Mouse (Mus musculus) fibroblast of lung, adult 2 months (primary cell): ENCODE measurements around the gene Nat14.

Source experiments
- DNase-seq: peaks from one replicate; pipeline ENCODE4 v3.0.0-alpha.2; 2011; ENCODE audit warnings: low read depth

Nat14 gene

DNA sequence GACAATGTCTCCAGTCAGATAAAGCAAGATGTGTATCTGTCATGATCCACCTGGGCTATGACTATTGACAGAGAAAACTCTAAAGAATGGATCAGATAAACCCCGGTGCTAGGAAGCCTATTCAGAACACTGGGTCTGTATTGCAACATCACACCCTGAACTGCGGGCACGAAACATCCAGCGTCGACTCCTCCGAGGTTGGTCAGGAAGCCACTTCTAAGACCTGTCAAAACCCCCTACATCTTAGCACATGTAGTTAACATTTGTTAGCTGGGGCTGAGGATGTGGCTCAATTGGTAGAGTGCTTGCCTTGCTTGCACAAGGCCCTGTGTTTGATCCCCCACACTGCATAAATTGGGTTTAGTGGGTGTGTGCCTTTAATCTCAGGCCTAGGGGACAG, 26.6 kb downstream of the Nat14 start:
- no peak for DNase-seq

DNA sequence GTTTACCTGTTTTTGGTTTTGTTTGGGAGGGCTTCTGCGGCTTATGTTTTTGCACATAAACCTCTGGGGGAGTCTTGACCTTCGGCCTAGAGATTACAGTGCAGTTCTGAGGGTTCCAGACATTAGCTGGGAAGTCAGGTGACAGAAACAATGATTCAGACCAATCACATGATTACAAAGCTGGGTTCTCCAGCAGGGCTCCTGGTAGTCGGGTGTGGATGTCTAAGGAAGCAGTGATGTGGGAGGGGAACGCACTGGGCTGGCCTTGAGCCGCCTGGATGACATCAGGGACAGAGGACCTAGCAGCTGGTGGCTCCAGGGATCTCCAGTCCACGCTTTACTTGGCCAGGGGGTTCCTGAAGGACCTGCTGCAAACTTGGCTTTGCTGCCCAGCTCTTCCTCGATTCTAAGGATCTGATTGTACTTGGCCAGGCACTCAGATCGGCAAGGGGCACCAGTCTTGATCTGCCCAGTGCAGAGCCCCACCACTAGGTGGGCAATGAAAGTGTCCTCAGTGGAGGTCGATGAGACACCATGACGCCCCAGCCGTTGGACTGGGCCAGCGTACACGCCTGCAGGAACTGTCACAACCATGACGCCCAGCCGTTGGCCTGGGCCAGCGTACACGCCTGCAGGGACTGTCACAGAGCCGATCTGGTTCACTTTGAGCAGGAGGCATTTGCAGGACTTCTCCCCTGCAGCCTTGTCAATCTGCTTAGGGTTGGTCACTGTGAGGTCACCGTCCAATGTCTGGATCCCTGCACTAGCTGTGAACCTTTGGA, 28.9 kb downstream of the Nat14 start:
- DNase-seq = no peak

DNA sequence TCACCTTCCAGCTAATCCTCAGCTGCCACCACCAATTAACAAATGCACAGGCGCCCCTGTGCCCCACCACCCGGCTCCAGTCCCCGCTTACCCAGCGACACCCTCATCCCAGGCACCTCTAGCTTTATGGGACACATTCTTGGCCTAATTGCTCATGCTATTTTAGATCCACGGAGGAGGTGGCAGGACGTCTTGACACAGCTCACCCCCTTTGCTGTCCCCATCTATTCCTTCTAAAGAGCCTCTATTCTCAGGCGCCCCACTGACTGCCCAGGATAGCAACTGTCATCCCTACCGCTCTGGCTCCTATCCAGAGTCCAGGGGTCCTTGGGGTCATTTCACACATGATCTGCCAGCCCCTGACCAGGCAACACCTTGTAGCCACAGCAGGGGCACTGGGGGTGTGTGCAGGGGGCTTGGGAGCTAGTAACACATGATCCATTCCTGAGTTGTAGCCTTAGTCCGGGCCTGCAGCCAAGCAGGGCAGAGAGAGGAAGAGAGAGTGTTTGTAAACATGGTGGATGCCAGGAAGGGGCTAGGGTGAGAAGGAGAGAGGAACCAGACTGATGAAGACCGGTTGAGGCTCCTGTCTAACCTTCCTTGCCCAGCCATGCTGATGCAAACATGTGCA, 32.1 kb downstream of the Nat14 start:
- DNase-seq = no peak

DNA sequence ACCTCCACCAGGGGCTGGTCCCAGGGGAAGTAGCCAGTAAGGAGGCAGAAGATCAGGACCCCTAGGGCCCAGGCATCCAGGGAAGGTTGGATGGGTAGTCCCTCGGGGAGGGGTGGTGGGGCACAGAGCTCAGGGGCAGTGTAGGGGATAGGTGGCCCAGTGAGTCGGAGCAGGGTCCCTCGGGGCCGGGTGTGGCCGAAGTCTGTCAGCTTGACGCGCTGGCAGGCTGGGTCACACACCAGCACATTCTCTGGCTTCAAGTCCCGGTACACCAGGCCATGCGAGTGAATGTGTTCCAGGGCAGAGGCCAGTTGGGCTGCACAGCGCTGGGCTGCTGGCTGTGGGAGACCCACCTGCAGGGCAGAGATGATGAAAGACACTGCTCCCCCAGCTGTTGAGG, 35.5 kb downstream of the Nat14 start:
- DNase-seq = no peak

DNA sequence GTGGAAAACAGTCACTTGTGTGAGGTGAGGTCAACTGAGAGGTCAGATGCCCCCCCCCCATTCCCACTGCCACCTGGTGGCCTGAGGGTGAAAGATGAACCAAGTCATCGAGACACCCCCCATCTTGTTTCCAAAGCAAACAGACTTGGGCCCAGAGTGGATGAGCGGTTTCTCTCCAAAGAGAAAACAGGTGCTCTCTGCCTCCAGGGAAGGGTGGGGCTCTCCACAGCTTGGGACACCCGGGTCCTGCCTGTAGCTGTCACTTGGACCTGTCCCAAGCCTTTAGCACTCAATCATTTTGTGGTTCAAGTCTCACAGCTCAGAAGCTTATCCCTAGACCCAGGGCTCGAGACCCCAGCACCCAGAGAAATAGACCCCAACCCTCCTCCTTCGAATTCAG, 41.7 kb downstream of the Nat14 start:
- no peak for DNase-seq

DNA sequence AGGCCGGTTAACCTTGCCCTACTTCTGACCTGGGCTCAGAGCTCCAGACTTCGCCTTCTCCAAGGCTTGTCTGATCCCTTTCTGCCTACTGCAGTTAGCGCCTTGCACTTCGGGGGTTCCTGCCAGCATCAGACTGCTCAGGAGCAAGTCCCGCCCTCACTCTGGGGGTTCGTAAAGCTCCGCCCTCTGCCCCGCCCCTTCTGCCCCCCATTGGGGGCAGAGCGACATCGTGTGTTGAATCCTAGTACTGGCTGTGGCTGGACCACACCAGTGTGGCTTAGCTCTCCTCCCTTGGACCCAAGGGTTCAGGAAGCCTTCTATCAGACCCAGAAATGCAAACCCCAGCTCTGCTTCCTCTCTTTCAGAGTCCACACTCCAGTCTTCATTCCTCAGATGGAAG, 42.4 kb downstream of the Nat14 start, which contains the start of gene Sbk2:
TSS of gene Sbk2 (minus strand) at position 135 of the 400 bp plus-strand sequence.
- peak; percentile 44 for DNase-seq

DNA sequence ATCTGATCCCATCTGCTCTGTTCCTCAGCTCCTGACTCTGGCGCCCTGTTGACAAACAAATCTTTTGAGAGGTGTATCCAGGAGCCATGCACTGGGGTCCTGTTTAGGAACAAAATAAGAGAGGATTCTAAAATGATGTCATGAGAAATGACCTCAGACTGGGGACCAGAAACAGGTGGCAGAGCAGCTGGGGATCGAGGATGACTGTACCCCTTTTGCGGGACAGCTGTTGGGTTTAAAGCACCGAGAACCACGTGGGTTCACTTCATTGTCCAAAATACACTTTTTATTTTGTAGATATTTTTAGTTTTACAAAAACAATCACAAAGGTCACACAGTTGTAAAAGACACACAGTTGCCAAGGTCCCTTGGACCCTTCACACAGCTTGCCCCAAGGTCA, 43.2 kb downstream of the Nat14 start:
- no peak for DNase-seq

DNA sequence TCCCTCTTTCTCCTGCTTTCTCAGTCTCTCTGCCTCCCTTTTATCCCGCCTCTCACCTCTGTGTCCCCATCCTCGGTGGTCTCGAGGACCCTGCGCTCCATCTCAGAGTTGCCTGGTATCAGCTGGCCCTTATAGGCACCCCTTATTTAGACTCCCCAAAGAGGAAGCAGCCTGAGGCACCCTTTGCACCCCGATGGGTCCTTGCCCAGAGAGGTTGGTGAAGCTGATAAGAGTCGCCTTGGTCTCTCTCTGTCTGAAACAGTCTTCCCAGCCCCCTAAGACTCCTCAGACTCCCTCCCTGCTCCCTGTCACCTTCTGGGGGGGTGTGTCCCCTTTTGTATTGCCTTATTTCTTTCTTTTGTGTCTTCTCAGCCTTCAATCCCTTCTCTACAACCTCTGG, 49.2 kb downstream of the Nat14 start, which contains the start of gene Sbk3:
TSS of gene Sbk3 (minus strand) at position 101 of the 400 bp plus-strand sequence.
- no peak for DNase-seq

DNA sequence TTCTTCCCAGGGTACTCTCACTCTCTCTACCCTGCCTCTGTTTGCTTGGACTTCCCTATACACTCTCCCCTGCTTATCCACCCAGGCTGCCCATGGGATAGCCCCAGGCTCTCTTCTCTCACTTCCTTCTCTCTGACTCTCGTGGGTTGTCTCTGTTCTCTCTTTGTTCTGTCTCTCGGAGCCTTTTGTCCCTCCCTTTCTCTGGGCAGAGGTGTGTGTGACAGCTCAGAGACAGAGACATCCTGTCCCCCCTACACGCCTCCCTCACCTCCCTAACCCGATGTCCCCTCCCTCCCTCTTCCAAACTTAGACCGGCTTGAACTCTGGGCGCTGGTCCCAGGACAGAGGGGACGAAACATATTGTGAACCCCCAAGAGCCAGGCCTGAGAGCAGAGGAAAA, 49.9 kb downstream of the Nat14 start:
- no peak for DNase-seq

DNA sequence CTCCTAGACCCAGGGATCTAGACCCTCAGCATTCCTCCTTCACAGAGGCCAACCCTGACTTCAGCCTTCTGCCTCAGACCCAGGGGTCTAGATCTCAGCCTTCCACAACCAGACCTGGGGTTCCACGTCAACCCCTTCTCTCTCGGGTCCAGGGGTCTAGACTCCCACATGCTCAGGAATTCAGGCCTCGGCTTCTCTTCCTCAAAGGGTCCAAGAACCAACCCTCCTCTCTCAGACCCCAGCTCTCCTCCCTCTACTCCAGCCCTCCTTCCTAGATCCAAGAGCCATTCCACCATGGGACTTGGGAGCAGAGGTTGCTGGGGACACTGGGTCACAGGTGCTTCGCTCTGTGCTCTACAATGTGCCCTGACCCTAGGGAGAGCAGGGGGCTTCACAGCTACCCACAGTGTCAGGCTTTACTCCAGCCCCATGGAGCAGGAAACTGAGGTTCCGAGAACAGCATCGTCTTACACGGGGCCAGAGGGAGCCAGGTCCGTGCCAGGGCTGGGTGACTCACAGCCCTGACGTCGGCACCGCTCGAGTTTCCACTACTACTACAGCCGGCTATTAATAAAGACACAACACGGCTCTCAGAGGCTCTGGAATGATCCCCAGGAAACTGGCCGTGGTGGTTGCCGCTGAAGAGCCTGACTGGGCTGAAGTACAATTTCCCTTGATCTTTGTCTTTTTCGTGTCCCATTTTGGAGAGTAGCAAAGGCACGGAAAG, 50.7 kb downstream of the Nat14 start:
- peak; percentile 89 for DNase-seq
